Mouse (Mus musculus) left cerebral cortex, postnatal 4 days (tissue): ENCODE measurements at regions not wholly inside any gene's neighbourhood (a gene's known extent, or its start where the extent isn't known, plus 50 kb on each side); places are given as distances from the start of the nearest gene placed in this dataset.

Experiments
- DNase-seq: peaks from one replicate; pipeline ENCODE4 v3.0.0-alpha.2; 2022
- intact Hi-C: fragments of 180-260 bp; cut with DNase I; formaldehyde crosslinking; loops from one replicate; pipeline ENCODE4 v1.15.1; 2025

DNA sequence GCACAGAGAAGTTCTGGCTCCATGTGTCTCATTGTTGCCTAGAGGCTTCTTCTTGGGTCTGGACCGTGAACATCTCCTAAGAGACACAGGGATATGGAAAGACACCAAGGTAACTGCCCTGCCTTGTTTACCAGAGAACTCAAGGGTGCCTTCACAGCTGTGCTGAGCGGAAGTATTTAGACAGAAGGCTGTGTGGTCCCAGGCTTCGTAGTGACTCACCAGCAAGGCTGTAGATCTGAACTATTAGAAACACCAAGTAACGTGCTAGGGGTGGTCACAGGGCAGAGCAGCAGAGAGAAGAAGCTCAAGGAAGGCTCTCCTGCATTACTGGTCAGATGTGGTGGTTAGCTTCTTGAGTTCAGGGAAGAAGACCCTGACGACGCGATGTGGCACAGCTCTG, 51.6 kb upstream of the Lpp start:
- intact Hi-C loops = no loop called here
- DNase-seq = no peak

DNA sequence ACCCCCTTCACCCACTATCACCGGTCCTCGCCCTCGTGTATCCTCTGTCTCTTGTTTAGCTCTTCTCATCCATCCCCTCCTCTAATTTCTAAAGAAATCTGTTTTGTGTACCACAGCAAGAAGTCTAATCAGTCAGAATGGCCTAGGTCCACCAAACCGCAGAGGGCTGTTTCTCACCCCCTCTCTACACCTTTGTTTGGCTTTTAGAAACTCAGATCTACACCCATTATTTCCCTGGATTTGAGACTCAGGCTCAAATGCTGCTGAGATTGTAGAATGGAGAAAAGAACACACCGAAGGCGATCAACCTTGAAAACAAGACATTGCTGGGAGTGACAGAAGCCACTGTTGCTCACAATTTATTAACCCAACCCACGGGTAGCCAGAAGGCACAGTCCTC, 52.7 kb upstream of the Lpp start:
- intact Hi-C loops = no loop called here
- DNase-seq = no peak

DNA sequence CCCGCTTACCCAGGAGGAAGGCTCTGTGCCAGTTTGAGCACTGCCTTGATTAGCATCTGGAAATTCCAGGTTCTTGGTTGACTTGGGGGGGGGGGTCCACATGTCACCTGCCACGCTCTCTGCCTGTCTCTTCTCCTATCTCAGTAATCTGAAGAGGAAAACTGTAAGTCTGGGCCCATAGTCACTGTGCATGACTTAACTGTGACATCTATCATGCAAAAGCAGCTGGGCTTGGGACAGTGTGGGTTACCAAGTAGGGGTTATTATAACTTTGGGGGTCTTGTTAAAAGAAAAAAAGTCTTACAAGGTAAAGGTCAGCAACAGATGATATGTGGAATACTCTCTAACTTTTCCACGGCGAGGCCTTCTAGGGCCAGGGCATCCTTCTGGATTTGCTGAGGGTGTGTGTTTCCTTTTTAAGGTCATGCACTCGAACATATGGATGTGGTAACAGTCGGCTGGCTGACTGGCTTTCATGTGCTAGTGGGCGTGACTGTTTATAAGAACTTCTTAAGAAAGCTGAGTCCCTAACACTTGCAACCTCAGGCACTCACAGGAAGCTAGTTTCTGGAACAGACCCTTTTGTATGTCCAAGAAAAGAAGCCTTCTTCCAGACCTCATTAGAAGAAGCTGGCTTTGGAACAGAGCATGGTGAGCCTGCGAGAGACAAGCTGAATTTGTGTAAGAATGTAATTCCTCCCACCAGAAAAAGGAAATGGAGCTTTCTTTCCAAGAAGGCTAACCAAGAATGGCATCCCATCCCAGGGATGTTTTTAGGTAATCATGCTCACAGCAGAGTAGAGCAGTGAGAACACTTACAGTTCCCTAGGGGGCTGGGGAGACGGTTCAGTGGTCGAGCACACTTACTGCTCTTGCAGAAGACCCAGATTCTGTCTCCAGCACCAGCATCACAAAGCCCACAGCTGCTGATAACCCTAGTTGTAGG, 53.7 kb upstream of the Lpp start:
- DNase-seq = no peak

DNA sequence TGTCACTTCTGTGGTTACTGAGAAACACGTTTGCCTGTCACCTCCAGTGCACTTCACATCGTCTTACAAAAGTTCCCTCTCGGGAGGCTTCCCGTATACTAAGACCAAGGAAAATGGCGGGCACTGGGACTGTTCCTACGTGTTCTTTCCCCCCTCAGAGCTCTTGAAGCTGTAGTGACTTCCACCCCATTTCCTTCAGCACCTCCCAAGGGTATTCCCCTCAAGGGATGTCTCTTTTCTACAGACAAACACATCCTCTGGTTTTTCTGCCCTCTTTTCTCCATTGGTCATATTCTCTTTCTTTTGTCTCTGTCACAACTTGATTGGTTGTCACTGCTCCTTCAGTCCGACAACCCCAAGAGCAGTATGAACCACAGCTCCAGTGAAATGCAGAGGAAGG, 54.9 kb upstream of the Lpp start:
- intact Hi-C loops = no loop called here

More for the DNA sequence above, 53.7 kb upstream of the Lpp start:
- intact Hi-C loops = no loop called here

DNA sequence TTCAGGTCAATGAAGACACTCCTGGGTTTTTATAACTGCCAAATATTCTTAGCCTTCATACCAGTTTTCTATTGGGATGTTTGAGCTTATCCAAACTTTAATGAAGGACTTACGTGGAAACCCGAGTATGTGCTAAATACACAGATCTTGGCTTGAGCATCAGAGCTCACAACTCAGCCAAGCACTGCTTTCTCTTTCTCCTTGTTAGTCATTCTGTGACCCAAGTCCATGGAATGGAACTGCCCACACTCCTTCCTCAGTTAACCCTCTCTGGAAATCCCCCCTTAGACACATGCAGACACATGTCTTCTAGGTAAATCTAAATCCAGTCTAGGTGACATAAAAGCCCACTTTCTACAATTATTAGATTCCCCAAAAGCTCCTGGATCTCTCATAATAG, 58.9 kb upstream of the Lpp start:
- intact Hi-C loops = no loop called here
- DNase-seq = no peak

More for the DNA sequence above, 54.9 kb upstream of the Lpp start:
- DNase-seq = no peak

DNA sequence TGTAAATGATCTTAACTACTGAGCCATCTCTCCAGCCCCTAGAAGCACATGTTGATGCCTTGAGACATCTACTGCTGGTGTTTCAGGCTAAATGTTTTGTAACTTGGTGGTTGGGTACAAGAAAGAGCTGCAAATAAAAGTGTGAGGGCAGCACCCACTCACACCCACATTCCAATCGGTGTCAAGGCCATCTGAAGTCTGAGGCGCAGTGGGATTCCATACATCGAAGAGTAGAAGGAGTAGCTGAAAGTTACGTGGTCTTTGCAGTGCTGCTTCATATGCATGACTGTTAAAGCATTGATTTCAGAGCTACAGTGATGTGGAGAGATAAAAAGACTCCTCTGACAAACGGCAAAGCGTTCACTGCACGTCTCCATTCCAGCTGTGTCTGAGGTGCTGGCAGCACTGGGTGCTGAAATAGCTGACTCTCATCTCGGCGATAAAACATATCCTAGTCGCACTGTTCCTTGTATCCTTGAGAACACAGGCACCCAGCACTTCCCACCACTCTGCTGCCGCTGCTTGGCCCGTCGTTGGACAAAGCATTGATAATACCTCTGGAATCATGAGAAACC, 61.8 kb upstream of the Lpp start:
- DNase-seq = no peak
- intact Hi-C loops = no loop called here

DNA sequence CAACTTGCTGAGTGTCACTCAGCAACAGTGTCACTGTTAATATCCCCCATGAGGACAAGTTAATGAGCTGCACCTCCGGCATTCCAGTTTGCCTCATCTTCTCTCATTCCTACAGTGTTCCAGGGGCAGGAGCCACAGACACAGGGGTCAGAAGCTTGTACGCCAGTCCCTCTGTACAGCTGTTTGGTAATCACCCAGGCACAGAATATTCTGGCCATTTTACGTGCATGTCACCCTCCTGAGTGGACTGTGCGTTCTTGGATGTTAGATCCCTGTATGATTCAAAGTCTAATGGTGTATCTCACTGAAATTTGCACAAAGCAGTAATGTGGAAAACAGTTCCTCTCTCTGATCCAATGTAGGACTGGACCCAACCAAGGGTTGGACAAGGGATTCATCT, 66.7 kb upstream of the Lpp start:
- no peak for DNase-seq
- intact Hi-C loops = no loop called here

DNA sequence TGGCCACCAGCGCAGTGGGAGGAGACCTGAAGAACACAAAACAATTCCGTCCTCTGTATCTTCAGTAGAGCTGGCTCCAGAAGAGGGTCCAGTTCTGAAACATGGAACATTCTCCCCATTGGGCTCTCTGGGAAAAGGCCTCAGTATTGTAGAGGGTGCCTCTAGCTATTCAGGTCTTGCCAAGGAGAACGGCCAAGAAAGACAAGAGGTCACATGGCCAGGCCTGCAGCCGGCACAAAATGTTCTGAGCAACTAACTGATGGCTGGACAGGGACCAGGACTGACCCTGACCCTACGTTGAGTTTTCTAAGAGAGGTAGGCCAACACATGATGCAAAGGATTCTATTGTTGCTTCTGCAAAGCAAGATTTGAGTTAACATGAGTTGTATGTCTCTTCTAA, 67.3 kb upstream of the Lpp start:
- no peak for DNase-seq
- intact Hi-C loops = no loop called here

DNA sequence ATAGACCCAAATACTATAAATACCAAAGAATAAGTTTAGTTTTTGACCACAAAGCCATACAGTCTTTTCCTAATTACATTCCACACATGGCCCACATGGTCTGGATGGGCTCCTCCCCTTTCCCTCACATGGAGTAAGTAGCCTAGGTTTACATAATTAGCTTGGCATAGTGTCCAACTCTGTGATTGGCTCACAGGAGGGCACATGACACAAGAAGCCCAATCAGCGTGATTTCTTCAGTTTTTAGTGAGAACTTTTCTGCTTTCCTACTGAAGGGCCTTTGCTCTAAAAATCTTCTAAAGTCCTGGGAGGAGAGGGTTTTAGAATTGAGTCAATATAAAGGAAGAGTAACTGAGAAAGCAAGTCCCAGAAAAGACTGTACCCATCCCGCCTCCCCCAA, 68.4 kb upstream of the Lpp start:
- no peak for DNase-seq
- intact Hi-C loops = no loop called here

DNA sequence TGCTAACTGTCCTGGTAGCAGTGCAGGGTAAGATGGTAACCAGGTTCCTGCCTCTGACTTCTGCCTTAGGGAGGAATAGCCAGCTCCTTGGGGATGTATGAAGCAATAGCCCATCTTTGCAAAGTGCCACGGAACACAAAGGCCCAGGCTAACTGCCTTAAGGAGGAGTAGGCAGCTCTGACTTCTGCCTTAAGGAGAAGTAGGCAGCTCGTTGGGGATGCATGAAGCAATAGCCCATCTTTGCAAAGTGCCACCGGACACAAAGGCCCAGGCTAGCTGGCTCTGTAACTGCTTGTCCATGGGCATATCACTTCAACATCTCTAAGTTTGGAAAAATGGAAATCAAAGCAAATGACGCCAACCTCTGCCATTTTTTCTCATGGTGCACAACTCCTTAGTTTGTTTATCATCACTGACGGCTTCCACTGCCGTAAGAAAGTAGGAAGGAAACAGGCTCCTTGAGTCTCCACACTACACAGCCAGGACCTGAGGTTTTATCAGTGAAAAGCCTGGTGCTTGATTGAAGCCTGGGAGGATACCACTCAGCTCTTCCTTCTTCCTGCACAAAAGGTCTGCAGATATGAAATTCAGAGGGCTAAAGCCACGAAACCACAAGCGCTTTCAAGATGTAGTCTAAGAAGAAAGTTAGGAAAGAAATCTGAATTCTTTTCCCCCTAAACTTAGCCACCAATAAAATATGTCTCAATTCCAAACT, 74.4 kb upstream of the Lpp start:
- intact Hi-C loops = no loop called here

DNA sequence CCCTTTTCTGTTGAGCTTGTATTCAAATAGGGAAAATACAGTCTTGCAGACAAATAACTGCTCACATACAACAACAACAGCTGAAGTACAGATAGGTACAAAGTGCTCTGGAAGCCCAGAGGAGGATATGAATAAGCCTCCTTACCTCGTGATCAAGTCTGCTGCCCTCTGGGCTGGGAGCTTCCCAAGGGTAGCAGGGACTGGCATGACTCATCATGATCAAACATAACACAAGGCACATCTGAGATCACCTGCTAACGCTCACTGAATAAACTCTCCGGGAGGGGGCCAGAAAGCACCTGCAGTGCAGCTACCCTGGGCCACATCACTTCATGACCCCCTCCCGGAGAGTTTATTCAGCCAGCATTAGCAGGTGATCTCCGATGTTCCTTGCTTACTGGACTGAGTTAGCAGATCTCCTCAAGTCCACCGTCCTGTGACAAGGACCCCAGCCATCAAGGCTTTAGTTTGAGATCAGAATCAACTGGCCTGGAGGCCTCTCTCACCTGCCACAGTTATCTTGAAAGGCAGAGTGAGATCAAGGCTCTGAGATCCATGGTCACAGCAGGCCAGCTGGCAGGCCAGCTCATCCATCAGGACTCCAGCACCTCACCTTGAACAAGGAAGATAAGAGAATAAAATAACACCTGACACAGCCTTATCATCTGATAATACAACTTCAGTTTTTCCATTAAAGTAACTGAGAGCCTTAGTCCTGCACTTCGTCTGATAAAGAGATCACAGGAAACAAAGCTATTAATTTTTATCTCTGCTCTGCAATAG, 79.6 kb upstream of the Lpp start:
- intact Hi-C loops = no loop called here
- DNase-seq = no peak

More for the DNA sequence above, 74.4 kb upstream of the Lpp start:
- DNase-seq = no peak

DNA sequence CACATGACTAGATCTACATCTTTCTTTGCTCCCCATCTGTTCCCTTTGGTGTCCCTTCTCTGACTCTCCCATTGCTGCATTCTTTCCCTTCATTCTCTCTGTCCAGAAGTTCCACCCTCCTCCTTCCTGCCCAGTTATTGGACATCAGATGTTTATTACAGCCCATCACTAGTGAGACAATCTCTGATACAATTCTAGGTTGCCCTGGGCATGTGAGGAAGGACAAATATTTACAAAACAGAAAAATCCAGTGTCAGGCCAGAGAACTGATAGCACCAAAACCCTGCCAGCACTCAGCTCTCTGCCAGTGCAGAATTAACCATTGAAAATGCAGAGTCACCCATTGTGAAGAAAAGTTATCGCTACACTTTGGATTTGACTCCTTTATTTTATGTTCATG, 87.9 kb upstream of the Lpp start:
- intact Hi-C loops = no loop called here
- DNase-seq = no peak

DNA sequence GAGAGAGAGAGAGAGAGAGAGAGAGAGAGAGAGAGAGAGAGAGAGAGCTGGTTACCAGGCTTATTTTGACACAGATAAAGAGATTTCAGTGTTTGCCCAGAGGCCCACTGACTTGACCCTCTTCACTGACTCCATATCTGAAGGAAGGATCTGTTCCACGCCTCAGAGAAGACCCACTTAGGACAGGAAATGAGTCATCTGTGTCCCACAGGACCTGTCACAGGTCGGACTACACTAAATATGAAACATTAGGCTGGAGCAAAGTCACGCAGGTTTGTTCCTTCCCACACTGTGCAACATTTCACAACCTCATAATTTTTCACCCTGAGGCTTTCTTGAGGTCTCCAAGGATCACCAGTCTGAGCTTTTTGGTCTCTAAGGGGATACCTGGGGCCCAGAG, 96.5 kb upstream of the Lpp start:
- intact Hi-C loops = no loop called here
- no peak for DNase-seq

DNA sequence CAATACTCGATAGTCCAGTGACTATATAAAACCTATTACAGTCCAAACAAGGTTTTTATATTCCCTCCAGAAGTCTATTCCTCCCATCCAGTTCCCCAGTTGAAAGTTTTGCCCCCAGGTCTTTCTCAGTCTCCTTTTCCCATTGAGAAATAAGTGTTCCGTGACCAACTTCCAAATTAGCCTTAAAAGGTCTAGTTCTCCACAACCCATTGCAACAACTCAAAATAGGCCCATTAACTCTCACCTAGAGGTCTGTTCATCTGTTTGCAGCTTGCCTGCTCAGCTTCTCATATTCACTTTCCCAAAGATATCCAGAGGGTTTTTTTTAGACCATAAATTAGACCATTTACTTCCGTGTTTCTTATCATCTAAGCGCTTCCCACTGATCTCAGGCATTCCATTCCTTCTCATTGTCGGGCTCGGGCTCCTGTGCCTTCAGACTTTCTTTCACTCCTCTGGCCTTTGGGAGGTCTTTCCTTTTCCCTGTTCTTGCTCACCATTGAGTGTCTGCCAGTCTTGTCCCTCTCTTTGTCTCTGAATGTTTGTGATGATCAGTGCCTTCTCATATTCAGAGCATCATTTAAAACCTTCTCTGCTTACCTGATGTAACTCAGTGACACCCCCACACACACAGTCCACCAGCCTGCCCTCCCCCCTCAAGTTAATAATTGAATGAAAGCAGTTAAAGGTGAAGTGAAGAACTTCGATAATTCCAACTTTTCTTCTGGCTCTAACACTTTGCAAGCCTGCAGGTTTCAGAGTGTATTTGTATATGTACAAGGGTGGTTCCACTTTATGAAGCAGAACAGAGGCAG, 97.5 kb upstream of the Lpp start:
- no peak for DNase-seq
- intact Hi-C loops = no loop called here

DNA sequence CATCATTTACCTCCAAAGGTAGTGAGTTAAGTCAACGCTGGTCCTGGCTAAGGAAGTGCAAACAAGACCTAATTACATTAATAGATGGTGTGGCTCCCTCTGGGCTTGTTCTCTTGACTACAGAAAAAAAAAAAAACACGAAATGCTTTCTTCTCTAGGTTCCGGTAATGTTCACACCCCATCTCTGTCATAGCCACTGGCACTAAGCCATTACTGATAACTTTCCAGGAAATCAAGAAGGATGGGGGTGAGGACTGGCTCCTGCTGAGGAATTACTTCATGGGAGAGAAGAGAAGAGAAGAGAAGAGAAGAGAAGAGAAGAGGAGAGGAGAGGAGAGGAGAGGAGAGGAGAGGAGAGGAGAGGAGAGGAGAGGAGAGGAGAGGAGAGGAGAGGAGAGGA, 109.1 kb upstream of the Lpp start:
- intact Hi-C loops = no loop called here
- no peak for DNase-seq

DNA sequence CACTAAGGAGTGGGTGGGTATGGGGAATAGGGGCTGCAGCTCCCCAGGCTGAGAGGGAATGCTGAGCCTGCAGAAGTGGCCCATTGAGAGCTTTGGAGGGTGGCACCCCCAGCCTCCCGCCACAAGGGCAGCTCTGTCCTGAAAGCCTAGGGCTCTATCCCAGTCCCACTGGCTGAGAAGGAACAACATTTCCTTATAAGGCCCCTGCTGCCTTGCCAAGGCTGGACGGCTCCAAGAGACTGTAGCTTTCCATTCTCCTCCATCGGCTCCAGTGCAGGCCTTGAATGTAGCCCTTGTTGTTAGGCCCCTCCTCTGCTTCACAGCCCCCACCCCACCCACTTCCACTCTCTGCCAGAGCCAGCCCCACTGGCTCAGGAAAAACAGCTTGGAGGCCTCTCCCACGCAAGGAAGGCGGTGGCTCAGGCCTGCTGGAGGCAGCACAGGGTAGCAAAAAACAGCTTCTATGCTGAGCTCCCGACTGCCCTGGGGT, 111.1 kb upstream of the Lpp start:
- intact Hi-C loops = no loop called here
- DNase-seq = peak; percentile 71

DNA sequence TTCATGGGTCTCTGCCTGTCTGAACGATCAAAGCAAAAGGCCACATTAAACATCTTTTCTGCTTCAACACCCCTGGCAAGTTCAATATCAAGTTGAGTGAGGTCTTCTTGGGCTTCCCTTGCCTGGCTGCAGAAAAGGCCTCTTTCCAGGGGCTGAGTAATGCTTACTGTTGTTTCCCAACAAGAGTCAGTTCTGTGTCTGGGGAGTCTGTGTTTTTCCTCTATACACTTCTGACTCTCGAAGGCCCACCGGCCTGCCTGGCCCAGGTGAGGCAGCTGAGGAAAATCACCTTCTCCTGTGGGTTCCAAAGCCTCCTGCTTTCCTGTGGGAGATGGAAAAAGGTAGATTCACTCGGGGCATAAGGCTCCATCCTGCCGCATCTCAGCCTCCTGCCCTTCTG, 111.7 kb upstream of the Lpp start:
- no peak for DNase-seq
- intact Hi-C loops = no loop called here

DNA sequence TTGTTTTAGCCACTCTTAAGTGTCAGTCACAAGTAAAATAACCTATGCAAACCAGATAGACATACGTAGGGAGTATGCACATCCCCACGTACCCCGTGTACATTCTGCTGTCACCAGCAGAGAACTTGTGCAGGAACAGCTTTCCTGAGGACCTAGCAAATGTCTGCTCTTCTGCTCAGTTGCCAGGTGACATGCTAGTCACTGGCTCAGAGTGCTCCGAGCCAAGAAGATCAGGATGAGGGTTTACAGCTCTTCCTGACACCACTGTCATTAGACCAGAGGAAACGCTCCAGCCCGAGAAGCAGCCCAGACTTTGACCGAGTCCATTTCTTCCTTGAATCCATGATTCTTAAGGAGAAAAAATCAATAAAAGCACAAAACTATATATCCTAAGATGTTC, 115.5 kb upstream of the Lpp start:
- DNase-seq = no peak
- intact Hi-C loops = no loop called here

DNA sequence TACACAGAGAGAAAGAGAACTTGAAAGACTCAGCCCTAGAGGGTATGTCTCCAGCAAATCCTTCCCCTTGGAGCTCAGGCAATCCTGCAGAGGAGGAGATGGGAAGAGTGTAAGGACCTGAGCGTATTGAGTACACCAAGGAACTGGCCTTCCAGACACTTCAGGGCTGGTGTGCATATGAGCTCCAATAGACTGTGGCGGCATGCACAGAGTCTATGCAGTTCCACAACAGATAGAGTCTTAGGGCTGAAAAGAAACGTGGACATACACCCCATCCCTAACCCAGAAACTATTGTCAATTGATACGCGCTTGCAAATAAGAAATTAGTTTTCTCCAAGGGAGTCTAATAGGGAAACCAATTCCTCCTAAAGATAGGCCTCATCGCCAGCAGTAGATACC, 130.6 kb upstream of the Lpp start:
- intact Hi-C loops = no loop called here

DNA sequence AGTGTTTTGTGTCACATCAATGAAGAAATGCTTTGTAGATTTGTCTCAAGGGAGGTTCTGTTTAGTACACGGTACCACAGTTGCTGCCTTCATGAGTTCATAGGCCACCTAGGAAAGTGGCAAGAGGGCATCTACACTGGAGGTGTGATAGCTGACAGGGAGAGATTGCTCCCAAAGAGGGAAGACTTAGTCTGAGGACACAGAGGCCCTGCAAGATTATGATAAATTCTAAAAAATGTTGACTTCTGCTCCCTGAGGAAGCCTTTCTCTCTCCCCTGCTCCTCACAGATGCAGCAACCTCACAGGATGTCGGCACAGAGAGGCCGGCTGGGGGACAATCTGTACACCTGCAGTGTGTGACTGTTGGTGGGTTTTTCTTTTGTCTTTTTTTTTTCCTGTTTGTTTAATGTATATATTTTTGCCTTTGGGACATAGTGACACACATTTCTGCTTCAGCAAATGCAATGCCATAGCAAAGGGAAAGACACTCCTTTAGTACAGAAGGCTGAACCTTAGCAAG, 133.5 kb upstream of the Lpp start:
- intact Hi-C loops = no loop called here
- DNase-seq = no peak

More for the DNA sequence above, 130.6 kb upstream of the Lpp start:
- no peak for DNase-seq
